Mouse (Mus musculus) lung, adult 2 months (tissue): Measurements from ENCODE around the gene Dhx37.

Source experiments
- CTCF ChIP-seq: fragments of 200-500 bp; IDR thresholded peaks from 2 replicates; pipeline ENCODE4 v1.5.1; 2011; ENCODE audit warnings: mild to moderate bottlenecking, low read length, control low read depth; ENCODE audit not compliant: insufficient read depth
- POLR2A ChIP-seq: fragments of 200-500 bp; IDR thresholded peaks from 2 replicates; pipeline ENCODE4 v1.6.1; 2011; ENCODE audit warnings: low read depth, mild to moderate bottlenecking, control low read depth, low read length, borderline replicate concordance; ENCODE audit errors: extremely low read depth

- TF ChIP-seq POLR2A (no peak), CTCF (no peak)
Observed at GRCm38 (mm10) chr5:125409348-125410090, 24.4 kb downstream of the Dhx37 start.
